Mouse (Mus musculus) forebrain, embryonic 12.5 days (tissue): Measurements from ENCODE around the gene Icosl. TPM values are rescaled to one million over a fixed set of nuclear protein-coding genes. Genes with fewer than 3 reads are reported as not detected.
A peak's percentile ranks its signal among the peaks of the same experiment; 100 is the strongest.
"Not testable (repeated sequence)": the region's sequence is repeated elsewhere in the genome, so short reads cannot be mapped to it uniquely, and the experiment has no call there.

Experiments used
- ATAC-seq: fragments of 200-750 bp; cut with Nextera tagmentation; 2 replicates; pipeline ENCODE4 v1.8.0; 2017; ENCODE audit warnings: moderate TSS enrichment; ENCODE audit not compliant: low FRiP score
- H3K27ac ChIP-seq: fragments of 300-500 bp; sonication (generic); 2 replicates; pipeline ENCODE4 v1.5.1; 2016; ENCODE audit warnings: mild to moderate bottlenecking
- H3K27me3 ChIP-seq: fragments of 300-500 bp; sonication (generic); 2 replicates; pipeline ENCODE4 v1.6.1; 2016; ENCODE audit warnings: mild to moderate bottlenecking
- H3K36me3 ChIP-seq: fragments of 300-500 bp; sonication (generic); replicated peaks from 2 replicates; pipeline ENCODE4 v1.6.1; 2016; ENCODE audit warnings: mild to moderate bottlenecking
- H3K4me1 ChIP-seq: fragments of 300-500 bp; sonication (generic); 2 replicates; pipeline ENCODE4 v1.6.1; 2016
- H3K4me2 ChIP-seq: fragments of 300-500 bp; sonication (generic); 2 replicates; pipeline ENCODE4 v1.6.1; 2016; ENCODE audit warnings: mild to moderate bottlenecking, moderate library complexity
- H3K4me3 ChIP-seq: fragments of 300-500 bp; sonication (generic); replicated peaks from 2 replicates; pipeline ENCODE4 v1.5.1; 2016; ENCODE audit warnings: mild to moderate bottlenecking
- H3K9ac ChIP-seq: fragments of 300-500 bp; sonication (generic); 2 replicates; pipeline ENCODE4 v1.6.1; 2016; ENCODE audit warnings: mild to moderate bottlenecking
- H3K9me3 ChIP-seq: fragments of 300-500 bp; sonication (generic); 2 replicates; pipeline ENCODE4 v1.6.1; 2016
- WGBS: fragments of 180-500 bp; shearing (Covaris S2); methylation state at CpG from one replicate; pipeline ENCODE4 v1.1.7; 2016; 5-methylcytosine and 5-hydroxymethylcytosine counted together
- polyA plus RNA-seq: library from polyadenylated mRNA; unstranded; fragments of >200 nt; fragmentation: Nextera tagmentation; extraction: Ambion mirVana; gene quantifications from 2 replicates; pipeline ENCODE4 v1.2.1, GENCODE M21; 2016

Icosl gene
- polyA plus RNA-seq, 1 experiment from 2014 or later: 1.4 TPM

GRCm38 (mm10) chr10:78099860-78100259 lies 30.8 kb downstream of the Icosl start:
- H3K4me3 ChIP-seq, H3K36me3 ChIP-seq, H3K4me1 ChIP-seq, H3K27ac ChIP-seq, H3K4me2 ChIP-seq, H3K27me3 ChIP-seq, H3K9ac ChIP-seq, ATAC-seq, H3K9me3 ChIP-seq: not testable (repeated sequence)

- no peak for ATAC-seq
- Histone ChIP-seq H3K36me3 (no peaks in the 10 kb centered on the region), H3K4me2 (peak overlapping the region; percentile 45), H3K4me1 (no peaks in the 10 kb centered on the region), H3K27ac (no peak overlapping the region), H3K4me3 (0 out of 2 replicates have a peak overlapping the region, but pooled peaks have one; percentile 6), H3K9ac (no peak overlapping the region), H3K27me3 (no peaks in the 10 kb centered on the region), H3K9me3 (no peaks in the 10 kb centered on the region)
- 42% methylated on average over 16 of the region's 16 CpGs for WGBS
These were observed 32.1 kb downstream of the Icosl start for GRCm38 (mm10) chr10:78100989-78101780.

- Histone ChIP-seq H3K9me3 (no peaks in the 10 kb centered on the region), H3K4me3 (no peak overlapping the region), H3K9ac (no peak overlapping the region), H3K4me1 (no peaks in the 10 kb centered on the region), H3K4me2 (no peak overlapping the region), H3K27ac (no peak overlapping the region), H3K36me3 (no peaks in the 10 kb centered on the region), H3K27me3 (no peaks in the 10 kb centered on the region)
- ATAC-seq: no peak
- 87% methylated on average over 11 of the region's 11 CpGs for WGBS
These were observed 35.7 kb downstream of the Icosl start for GRCm38 (mm10) chr10:78104555-78105490.

- no peak for ATAC-seq
- Histone ChIP-seq H3K9ac (no peak overlapping the region), H3K4me2 (no peak overlapping the region), H3K27ac (no peak overlapping the region), H3K4me3 (no peak overlapping the region), H3K9me3 (no peaks in the 10 kb centered on the region), H3K4me1 (no peaks in the 10 kb centered on the region), H3K36me3 (no peaks in the 10 kb centered on the region), H3K27me3 (no peaks in the 10 kb centered on the region)
- WGBS: 85% methylated on average over 12 of the region's 12 CpGs
These were observed 36.4 kb downstream of the Icosl start for GRCm38 (mm10) chr10:78105548-78105947.

GRCm38 (mm10) chr10:78114521-78115092 lies 45.5 kb downstream of the Icosl start:
- H3K36me3 ChIP-seq: no peaks in the 10 kb centered on the region
- no peaks in the 10 kb centered on the region for H3K9me3 ChIP-seq
- no peak overlapping the region for H3K27ac ChIP-seq
- H3K4me1 ChIP-seq: no peaks in the 10 kb centered on the region; the same call in 1 of the 2 replicates
- no peak for ATAC-seq
- no peak overlapping the region for H3K4me3 ChIP-seq
- no peak overlapping the region for H3K9ac ChIP-seq
- no peaks in the 10 kb centered on the region for H3K27me3 ChIP-seq
- H3K4me2 ChIP-seq: no peak overlapping the region
- 59% methylated on average over 4 of the region's 4 CpGs for WGBS

- no peaks in the 10 kb centered on the region for H3K36me3 ChIP-seq
- H3K4me2 ChIP-seq: no peak overlapping the region
- H3K27ac ChIP-seq: no peak overlapping the region
- no peak overlapping the region for H3K4me3 ChIP-seq
- no peaks in the 10 kb centered on the region for H3K9me3 ChIP-seq
- no peaks in the 10 kb centered on the region for H3K27me3 ChIP-seq
- 83% methylated on average over 2 of the region's 2 CpGs for WGBS
- ATAC-seq: no peak
- H3K4me1 ChIP-seq: no peaks in the 10 kb centered on the region; the same call in 1 of the 2 replicates
- H3K9ac ChIP-seq: no peak overlapping the region
These were observed 46.1 kb downstream of the Icosl start for GRCm38 (mm10) chr10:78115153-78115552.

- Histone ChIP-seq H3K4me3 (no peak overlapping the region), H3K4me1 (no peaks in the 10 kb centered on the region; the same call in 1 of the 2 replicates), H3K27ac (no peak overlapping the region), H3K27me3 (no peaks in the 10 kb centered on the region), H3K9me3 (no peaks in the 10 kb centered on the region), H3K9ac (no peak overlapping the region), H3K36me3 (no peaks in the 10 kb centered on the region), H3K4me2 (no peak overlapping the region)
- no peak for ATAC-seq
- WGBS: 92% methylated on average over 4 of the region's 4 CpGs
These were observed 50.3 kb downstream of the Icosl start for GRCm38 (mm10) chr10:78119422-78119821.

- H3K27ac ChIP-seq, H3K36me3 ChIP-seq, H3K4me2 ChIP-seq, H3K9ac ChIP-seq, ATAC-seq, H3K4me3 ChIP-seq, H3K4me1 ChIP-seq, H3K9me3 ChIP-seq, H3K27me3 ChIP-seq: not testable (repeated sequence)
- WGBS: 76% methylated on average over 6 of the region's 6 CpGs
These were observed 55.0 kb downstream of the Icosl start for GRCm38 (mm10) chr10:78124137-78124536.

- H3K4me3 ChIP-seq, H3K27ac ChIP-seq, H3K9me3 ChIP-seq, H3K36me3 ChIP-seq, H3K9ac ChIP-seq, H3K27me3 ChIP-seq, H3K4me2 ChIP-seq, H3K4me1 ChIP-seq, ATAC-seq: not testable (repeated sequence)
- 88% methylated on average over 8 of the region's 8 CpGs for WGBS
These were observed 56.0 kb downstream of the Icosl start for GRCm38 (mm10) chr10:78125061-78125460.

GRCm38 (mm10) chr10:78126311-78126710 lies 57.2 kb downstream of the Icosl start:
- H3K9me3 ChIP-seq: no peaks in the 10 kb centered on the region
- no peak for ATAC-seq
- WGBS: 91% methylated on average over 5 of the region's 5 CpGs

GRCm38 (mm10) chr10:78127046-78127870 lies 58.2 kb downstream of the Icosl start:
- H3K9ac ChIP-seq: no peak overlapping the region
- H3K4me3 ChIP-seq: no peak overlapping the region
- H3K9me3 ChIP-seq: no peaks in the 10 kb centered on the region
- H3K4me2 ChIP-seq: no peak overlapping the region
- H3K27ac ChIP-seq: no peak overlapping the region
- H3K4me1 ChIP-seq: no peaks in the 10 kb centered on the region
- no peak for ATAC-seq
- H3K36me3 ChIP-seq: no peaks in the 10 kb centered on the region
- peaks cover 7% of the 10 kb centered on the region; the same call in 1 of the 2 replicates for H3K27me3 ChIP-seq
- 69% methylated on average over 9 of the region's 9 CpGs for WGBS

More at GRCm38 (mm10) chr10:78126311-78126710, 57.2 kb downstream of the Icosl start:
- Histone ChIP-seq H3K4me1 (no peaks in the 10 kb centered on the region), H3K36me3 (no peaks in the 10 kb centered on the region), H3K4me3 (no peak overlapping the region), H3K27ac (no peak overlapping the region), H3K9ac (no peak overlapping the region), H3K4me2 (no peak overlapping the region), H3K27me3 (peaks cover 7% of the 10 kb centered on the region; the same call in 1 of the 2 replicates)
